Mouse (Mus musculus) heart, embryonic 13.5 days (tissue): Measurements from ENCODE around the gene Treh. TPM values are rescaled to one million over a fixed set of nuclear protein-coding genes. Genes with fewer than 3 reads are reported as not detected.
A peak's percentile ranks its signal among the peaks of the same experiment; 100 is the strongest.

ENCODE experiments used
- ATAC-seq: fragments of 200-750 bp; cut with Nextera tagmentation; 2 replicates; pipeline ENCODE4 v1.8.0; 2017; ENCODE audit warnings: moderate TSS enrichment; ENCODE audit not compliant: insufficient number of reproducible peaks, low FRiP score, low TSS enrichment; ENCODE audit errors: extremely low read depth
- H3K27ac ChIP-seq: fragments of 300-500 bp; sonication (generic); replicated peaks from 2 replicates; pipeline ENCODE4 v1.5.1; 2015; ENCODE audit warnings: moderate library complexity, mild to moderate bottlenecking, inconsistent platforms
- H3K27me3 ChIP-seq: fragments of 300-500 bp; sonication (generic); replicated peaks from 2 replicates; pipeline ENCODE4 v1.6.1; 2015; ENCODE audit warnings: mild to moderate bottlenecking, inconsistent platforms
- H3K36me3 ChIP-seq: fragments of 300-500 bp; sonication (generic); 2 replicates; pipeline ENCODE4 v1.6.1; 2015; ENCODE audit warnings: mild to moderate bottlenecking, inconsistent platforms
- H3K4me1 ChIP-seq: fragments of 300-500 bp; sonication (generic); 2 replicates; pipeline ENCODE4 v1.6.1; 2015; ENCODE audit warnings: inconsistent platforms
- H3K4me2 ChIP-seq: fragments of 300-500 bp; sonication (generic); 2 replicates; pipeline ENCODE4 v1.6.1; 2015; ENCODE audit warnings: inconsistent platforms, mild to moderate bottlenecking, moderate library complexity
- H3K4me3 ChIP-seq: fragments of 300-500 bp; sonication (generic); 2 replicates; pipeline ENCODE4 v1.5.1; 2015; ENCODE audit warnings: moderate library complexity, mild to moderate bottlenecking, inconsistent platforms
- H3K9ac ChIP-seq: fragments of 300-500 bp; sonication (generic); 2 replicates; pipeline ENCODE4 v1.6.1; 2015; ENCODE audit warnings: inconsistent platforms, mild to moderate bottlenecking, moderate library complexity
- H3K9me3 ChIP-seq: fragments of 300-500 bp; sonication (generic); 2 replicates; pipeline ENCODE4 v1.6.1; 2016; ENCODE audit warnings: inconsistent platforms
- WGBS: fragments of 180-500 bp; shearing (Covaris S2); methylation state at CpG from one replicate; pipeline ENCODE4 v1.1.7; 2015; ENCODE audit warnings: mixed read lengths; 5-methylcytosine and 5-hydroxymethylcytosine counted together
- polyA plus RNA-seq: library from polyadenylated mRNA; unstranded; fragments of >200 nt; fragmentation: Nextera tagmentation; extraction: Ambion mirVana; gene quantifications from 2 replicates; pipeline ENCODE4 v1.2.1, GENCODE M21; 2015

The Treh gene
- polyA plus RNA-seq, 1 experiment from 2014 or later, result not detected

- Histone ChIP-seq H3K27ac (no peak overlapping the region), H3K9me3 (no peaks in the 10 kb centered on the region), H3K4me2 (no peak overlapping the region), H3K4me3 (no peak overlapping the region), H3K27me3 (no peaks in the 10 kb centered on the region), H3K9ac (no peak overlapping the region), H3K4me1 (peaks cover 27% of the 10 kb centered on the region), H3K36me3 (peaks cover 59% of the 10 kb centered on the region)
- whole genome bisulfite sequencing, result 72% methylated on average over 6 of the region's 6 CpGs
- ATAC-seq, result no peak
These were observed 44.2 kb downstream of the Treh start for GRCm38 (mm10) chr9:44716997-44717821.

- no peaks in the 10 kb centered on the region for H3K9me3 ChIP-seq
- H3K4me2 ChIP-seq, result no peak overlapping the region
- H3K4me1 ChIP-seq, result peaks cover 32% of the 10 kb centered on the region
- H3K9ac ChIP-seq, result no peak overlapping the region
- WGBS, result 78% methylated on average over 10 of the region's 10 CpGs
- no peak for ATAC-seq
- H3K4me3 ChIP-seq, result no peak overlapping the region
- H3K27ac ChIP-seq, result no peak overlapping the region
- H3K36me3 ChIP-seq, result peaks cover 53% of the 10 kb centered on the region
- no peaks in the 10 kb centered on the region for H3K27me3 ChIP-seq
These were observed 44.8 kb downstream of the Treh start for GRCm38 (mm10) chr9:44717822-44718242.

GRCm38 (mm10) chr9:44718937-44719631 is 46.1 kb downstream of the Treh start:
- 82% methylated on average over 12 of the region's 12 CpGs for WGBS
- H3K9ac ChIP-seq, result no peak overlapping the region
- H3K4me3 ChIP-seq, result no peak overlapping the region
- no peaks in the 10 kb centered on the region for H3K27me3 ChIP-seq
- peaks cover 45% of the 10 kb centered on the region for H3K4me1 ChIP-seq
- H3K36me3 ChIP-seq, result peaks cover 41% of the 10 kb centered on the region
- H3K9me3 ChIP-seq, result no peaks in the 10 kb centered on the region
- no peak for ATAC-seq
- H3K4me2 ChIP-seq, result no peak overlapping the region
- H3K27ac ChIP-seq, result no peak overlapping the region

- Histone ChIP-seq H3K9ac (peak overlapping the region; percentile 87), H3K27ac (peak overlapping the region; percentile 75), H3K4me2 (peak overlapping the region; percentile 85), H3K27me3 (no peaks in the 10 kb centered on the region), H3K4me1 (peaks cover 52% of the 10 kb centered on the region), H3K4me3 (peak overlapping the region; percentile 74), H3K36me3 (peaks cover 34% of the 10 kb centered on the region), H3K9me3 (no peaks in the 10 kb centered on the region)
- 78% methylated on average over 8 of the region's 8 CpGs for WGBS
- ATAC-seq, result no peak
These were observed 46.8 kb downstream of the Treh start for GRCm38 (mm10) chr9:44719632-44720357.

- ATAC-seq, result no peak
These were observed 47.5 kb downstream of the Treh start for GRCm38 (mm10) chr9:44720358-44721153.

GRCm38 (mm10) chr9:44721154-44721876 is 48.3 kb downstream of the Treh start:
- H3K36me3 ChIP-seq, result peaks cover 23% of the 10 kb centered on the region
- H3K27ac ChIP-seq, result peak overlapping the region; percentile 75
- H3K4me3 ChIP-seq, result peak overlapping the region; percentile 74
- peaks cover 67% of the 10 kb centered on the region for H3K4me1 ChIP-seq
- no peaks in the 10 kb centered on the region for H3K27me3 ChIP-seq
- peak; percentile 58 for ATAC-seq
- WGBS, result 1% methylated on average over 40 of the region's 40 CpGs
- H3K4me2 ChIP-seq, result peak overlapping the region; percentile 85
- no peaks in the 10 kb centered on the region for H3K9me3 ChIP-seq
- peak overlapping the region; percentile 87 for H3K9ac ChIP-seq

More at GRCm38 (mm10) chr9:44720358-44721153, 47.5 kb downstream of the Treh start:
- Histone ChIP-seq H3K4me3 (peak overlapping the region; percentile 74), H3K4me2 (peak overlapping the region; percentile 85), H3K27ac (peak overlapping the region; percentile 75), H3K9ac (peak overlapping the region; percentile 87), H3K27me3 (no peaks in the 10 kb centered on the region), H3K9me3 (no peaks in the 10 kb centered on the region), H3K36me3 (peaks cover 31% of the 10 kb centered on the region), H3K4me1 (peaks cover 60% of the 10 kb centered on the region)
- WGBS, result 16% methylated on average over 9 of the region's 9 CpGs

GRCm38 (mm10) chr9:44721877-44722186 is 48.8 kb downstream of the Treh start:
- Histone ChIP-seq H3K27ac (peak overlapping the region; percentile 75), H3K9ac (peak overlapping the region; percentile 87), H3K4me2 (peak overlapping the region; percentile 85), H3K36me3 (peaks cover 23% of the 10 kb centered on the region), H3K27me3 (no peaks in the 10 kb centered on the region), H3K4me1 (peaks cover 72% of the 10 kb centered on the region), H3K9me3 (no peaks in the 10 kb centered on the region), H3K4me3 (peak overlapping the region; percentile 74)
- no peak for ATAC-seq
- WGBS, result 48% methylated on average over 3 of the region's 3 CpGs

- Histone ChIP-seq H3K9me3 (no peaks in the 10 kb centered on the region), H3K9ac (no peak overlapping the region), H3K4me3 (no peak overlapping the region), H3K4me1 (peaks cover 79% of the 10 kb centered on the region), H3K4me2 (no peak overlapping the region), H3K27ac (peak overlapping the region; percentile 75; the same call in 1 of the 2 replicates), H3K36me3 (peaks cover 16% of the 10 kb centered on the region), H3K27me3 (no peaks in the 10 kb centered on the region)
- ATAC-seq, result no peak
- WGBS, result 70% methylated on average over 7 of the region's 7 CpGs
These were observed 49.5 kb downstream of the Treh start for GRCm38 (mm10) chr9:44722575-44722974.

GRCm38 (mm10) chr9:44723008-44723407 is 50.0 kb downstream of the Treh start:
- Histone ChIP-seq H3K36me3 (peaks cover 12% of the 10 kb centered on the region), H3K4me1 (peaks cover 79% of the 10 kb centered on the region), H3K4me3 (no peak overlapping the region), H3K27me3 (no peaks in the 10 kb centered on the region), H3K9ac (peak overlapping the region; percentile 55), H3K4me2 (no peak overlapping the region), H3K9me3 (no peaks in the 10 kb centered on the region), H3K27ac (peak overlapping the region; percentile 80)
- no peak for ATAC-seq
- WGBS, result 44% methylated on average over 7 of the region's 7 CpGs

GRCm38 (mm10) chr9:44723521-44724041 is 50.5 kb downstream of the Treh start:
- H3K4me3 ChIP-seq, result no peak overlapping the region
- H3K4me2 ChIP-seq, result no peak overlapping the region
- H3K27me3 ChIP-seq, result no peaks in the 10 kb centered on the region
- H3K27ac ChIP-seq, result peak overlapping the region; percentile 80
- H3K9me3 ChIP-seq, result no peaks in the 10 kb centered on the region
- WGBS, result 54% methylated on average over 11 of the region's 11 CpGs
- peak overlapping the region; percentile 55 for H3K9ac ChIP-seq
- no peak for ATAC-seq
- peaks cover 10% of the 10 kb centered on the region; the same call in 1 of the 2 replicates for H3K36me3 ChIP-seq
- peaks cover 79% of the 10 kb centered on the region for H3K4me1 ChIP-seq
